Mouse (Mus musculus) kidney, embryonic 15.5 days (tissue): ENCODE results near the gene Snx15. TPM values are rescaled to one million over a fixed set of nuclear protein-coding genes. Genes with fewer than 3 reads are reported as not detected.

ENCODE experiments used
- ATAC-seq: fragments of 200-750 bp; cut with Nextera tagmentation; replicated peaks from 2 replicates; pipeline ENCODE4 v1.8.0; 2017; ENCODE audit warnings: moderate TSS enrichment; ENCODE audit not compliant: low FRiP score
- H3K27ac ChIP-seq: fragments of 300-500 bp; sonication (generic); 2 replicates; pipeline ENCODE4 v1.5.1; 2015; ENCODE audit warnings: mild to moderate bottlenecking, inconsistent platforms
- H3K27me3 ChIP-seq: fragments of 300-500 bp; sonication (generic); 2 replicates; pipeline ENCODE4 v1.6.1; 2015; ENCODE audit warnings: inconsistent platforms
- H3K36me3 ChIP-seq: fragments of 300-500 bp; sonication (generic); 2 replicates; pipeline ENCODE4 v1.6.1; 2015; ENCODE audit warnings: inconsistent platforms
- H3K4me1 ChIP-seq: fragments of 300-500 bp; sonication (generic); 2 replicates; pipeline ENCODE4 v1.6.1; 2015; ENCODE audit warnings: inconsistent platforms
- H3K4me2 ChIP-seq: fragments of 300-500 bp; sonication (generic); 2 replicates; pipeline ENCODE4 v1.6.1; 2015; ENCODE audit warnings: moderate library complexity, mild to moderate bottlenecking, inconsistent platforms
- H3K4me3 ChIP-seq: fragments of 300-500 bp; sonication (generic); replicated peaks from 2 replicates; pipeline ENCODE4 v1.5.1; 2015; ENCODE audit warnings: mild to moderate bottlenecking, inconsistent platforms
- H3K9ac ChIP-seq: fragments of 300-500 bp; sonication (generic); 2 replicates; pipeline ENCODE4 v1.6.1; 2015; ENCODE audit warnings: mild to moderate bottlenecking, inconsistent platforms
- H3K9me3 ChIP-seq: fragments of 300-500 bp; sonication (generic); replicated peaks from 2 replicates; pipeline ENCODE4 v1.6.1; 2016; ENCODE audit warnings: inconsistent platforms
- WGBS: fragments of 180-500 bp; shearing (Covaris S2); methylation state at CpG from one replicate; pipeline ENCODE4 v1.1.7; 2015; ENCODE audit warnings: mixed read lengths; 5-methylcytosine and 5-hydroxymethylcytosine counted together
- polyA plus RNA-seq: library from polyadenylated mRNA; unstranded; fragments of >200 nt; fragmentation: Nextera tagmentation; extraction: Ambion mirVana; gene quantifications from 2 replicates; pipeline ENCODE4 v1.2.1, GENCODE M21; 2015

The Snx15 gene
- polyA plus RNA-seq, 1 experiment from 2014 or later: 34.2 TPM

DNA sequence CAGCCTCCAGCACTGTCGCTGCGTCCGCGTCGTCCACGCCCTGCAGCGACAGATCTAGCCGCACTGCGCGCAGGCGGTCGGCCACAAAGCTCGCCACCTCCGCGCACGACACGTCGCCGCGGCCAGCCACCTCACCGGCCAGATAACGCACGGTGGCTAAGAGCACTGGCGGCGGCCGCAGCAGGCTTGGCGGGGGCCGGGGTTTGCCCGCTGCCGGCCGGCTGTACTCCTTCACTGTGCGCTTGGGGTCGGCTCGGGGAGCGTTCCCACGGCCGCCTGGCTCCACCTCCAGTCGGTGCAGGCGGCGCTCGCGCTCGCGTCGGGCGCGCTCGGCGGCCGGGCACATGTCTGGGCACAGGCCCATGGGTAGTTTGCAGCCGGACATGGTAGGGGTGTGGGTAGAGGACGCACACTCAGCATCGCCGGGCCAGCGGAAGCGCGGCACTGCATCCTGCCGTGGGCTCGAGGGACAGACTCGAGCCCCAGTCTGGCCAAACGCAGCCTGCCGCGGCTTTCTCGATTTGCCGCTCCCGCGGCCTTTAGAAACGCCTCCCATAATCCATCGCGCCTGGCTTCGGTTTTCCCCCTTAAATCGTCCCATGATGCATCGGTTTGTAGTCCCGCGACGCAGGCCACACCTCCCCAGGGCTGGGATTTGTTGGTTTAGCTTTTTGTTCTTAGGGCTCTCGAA, 10.0 kb downstream of the Snx15 start, which contains the start of gene Sac3d1:
Sac3d1 (minus strand) TSS at position 665 of the 691 bp plus-strand sequence.
- no peaks in the 10 kb centered on the region for H3K27me3 ChIP-seq
- H3K4me3 ChIP-seq: peak within 1 kb of the TSS; percentile 67
- H3K4me1 ChIP-seq: peaks cover 26% of the 10 kb centered on the region
- ATAC-seq: peak; percentile 85
- under 1% methylated on average over 77 of the region's 77 CpGs for WGBS
- peak within 1 kb of the TSS; percentile 99 for H3K27ac ChIP-seq
- peak within 1 kb of the TSS; percentile 74 for H3K4me2 ChIP-seq
- peaks cover 42% of the 10 kb centered on the region for H3K36me3 ChIP-seq
- H3K9ac ChIP-seq: peak within 1 kb of the TSS; percentile 76
- no peaks in the 10 kb centered on the region for H3K9me3 ChIP-seq

DNA sequence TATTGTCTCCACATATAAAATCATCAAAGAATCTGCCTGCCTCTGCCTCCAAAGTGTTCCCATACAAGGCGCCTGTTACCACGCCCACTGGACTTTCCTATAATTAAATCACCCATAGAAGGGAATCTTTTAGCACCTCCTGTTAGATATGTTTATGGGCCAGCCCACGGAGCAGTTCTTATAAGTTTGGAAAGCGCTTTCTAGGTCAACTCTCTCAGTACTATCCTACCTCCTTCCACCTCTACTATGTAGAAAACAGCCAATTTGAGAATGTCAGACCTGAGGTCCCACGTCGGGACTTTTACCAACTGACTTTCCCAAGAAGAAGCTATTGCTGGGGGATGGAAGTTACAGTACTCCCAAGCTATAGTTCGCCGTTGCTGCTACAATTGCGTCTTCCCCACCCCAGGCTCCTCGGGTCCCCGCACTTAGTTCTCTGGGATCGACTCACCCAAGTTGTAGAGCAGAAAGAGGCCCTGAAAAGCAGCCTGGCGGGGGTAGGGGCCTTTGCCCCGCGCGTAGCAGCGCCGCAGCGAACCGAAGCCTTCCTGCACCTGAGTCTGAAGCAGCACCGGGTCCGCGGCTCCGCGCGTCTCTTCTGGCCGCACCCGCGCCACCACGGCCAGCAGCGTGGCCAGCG, 10.6 kb downstream of the Snx15 start:
- H3K9ac ChIP-seq: peak overlapping the region; percentile 76
- H3K4me1 ChIP-seq: peaks cover 26% of the 10 kb centered on the region
- H3K27me3 ChIP-seq: no peaks in the 10 kb centered on the region
- peak overlapping the region; percentile 74 for H3K4me2 ChIP-seq
- H3K27ac ChIP-seq: peak overlapping the region; percentile 99
- no peak for ATAC-seq
- no peaks in the 10 kb centered on the region for H3K9me3 ChIP-seq
- H3K4me3 ChIP-seq: peak overlapping the region; percentile 67
- WGBS: 5% methylated on average over 32 of the region's 32 CpGs
- H3K36me3 ChIP-seq: peaks cover 48% of the 10 kb centered on the region

GRCm38 (mm10) chr19:6116113-6116850, 11.8 kb downstream of the Snx15 start:
- peaks cover 48% of the 10 kb centered on the region for H3K36me3 ChIP-seq
- peaks cover 22% of the 10 kb centered on the region for H3K4me1 ChIP-seq
- H3K9ac ChIP-seq: peak overlapping the region; percentile 23; the same call in 1 of the 2 replicates
- WGBS: 88% methylated on average over 15 of the region's 15 CpGs
- peak overlapping the region; percentile 74 for H3K4me2 ChIP-seq
- H3K27ac ChIP-seq: no peak overlapping the region
- no peaks in the 10 kb centered on the region for H3K9me3 ChIP-seq
- ATAC-seq: no peak
- H3K4me3 ChIP-seq: no peak overlapping the region; the same call in 1 of the 2 replicates
- no peaks in the 10 kb centered on the region for H3K27me3 ChIP-seq

DNA sequence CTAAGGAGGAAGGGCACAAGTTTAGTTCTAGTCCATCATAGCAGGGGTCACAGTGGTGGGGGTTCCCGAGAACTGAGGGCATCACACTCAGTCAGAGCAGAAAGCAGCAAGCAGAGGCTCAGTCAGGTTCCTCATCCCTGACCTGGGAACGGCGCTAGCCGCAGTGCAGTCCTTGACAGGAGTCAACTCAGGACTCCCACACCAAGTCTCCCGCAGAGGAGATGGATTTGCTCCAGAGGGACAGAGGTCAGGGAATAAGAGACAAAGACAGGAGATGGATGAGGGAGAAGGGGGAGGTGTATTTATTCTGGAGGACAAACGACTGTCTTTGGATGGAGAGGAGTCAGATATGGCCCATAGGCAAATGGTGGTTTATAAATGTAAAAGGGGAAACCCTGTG, 15.0 kb downstream of the Snx15 start:
- H3K27ac ChIP-seq: no peak overlapping the region
- ATAC-seq: no peak

GRCm38 (mm10) chr19:6105586-6105985, 22.5 kb downstream of the Snx15 start, which contains the start of gene Naaladl1:
Gene Naaladl1 (plus strand): TSS chr19:6105782.
- H3K27ac ChIP-seq: no peak within 1 kb of the TSS
- H3K4me2 ChIP-seq: no peak within 1 kb of the TSS
- whole genome bisulfite sequencing: 82% methylated on average over 7 of the region's 7 CpGs
- no peak for ATAC-seq
- H3K27me3 ChIP-seq: no peaks in the 10 kb centered on the region
- H3K9ac ChIP-seq: no peak within 1 kb of the TSS; the same call in 1 of the 2 replicates
- H3K4me3 ChIP-seq: no peak within 1 kb of the TSS
- H3K36me3 ChIP-seq: no peaks in the 10 kb centered on the region
- H3K9me3 ChIP-seq: no peaks in the 10 kb centered on the region
- no peaks in the 10 kb centered on the region for H3K4me1 ChIP-seq

More for the DNA sequence above, 15.0 kb downstream of the Snx15 start:
- peaks cover 41% of the 10 kb centered on the region for H3K36me3 ChIP-seq
- no peak overlapping the region for H3K4me2 ChIP-seq
- WGBS: 31% methylated on average over 6 of the region's 6 CpGs
- H3K9ac ChIP-seq: no peak overlapping the region
- H3K9me3 ChIP-seq: no peaks in the 10 kb centered on the region
- H3K4me3 ChIP-seq: no peak overlapping the region
- no peaks in the 10 kb centered on the region for H3K27me3 ChIP-seq
- H3K4me1 ChIP-seq: peaks cover 14% of the 10 kb centered on the region

DNA sequence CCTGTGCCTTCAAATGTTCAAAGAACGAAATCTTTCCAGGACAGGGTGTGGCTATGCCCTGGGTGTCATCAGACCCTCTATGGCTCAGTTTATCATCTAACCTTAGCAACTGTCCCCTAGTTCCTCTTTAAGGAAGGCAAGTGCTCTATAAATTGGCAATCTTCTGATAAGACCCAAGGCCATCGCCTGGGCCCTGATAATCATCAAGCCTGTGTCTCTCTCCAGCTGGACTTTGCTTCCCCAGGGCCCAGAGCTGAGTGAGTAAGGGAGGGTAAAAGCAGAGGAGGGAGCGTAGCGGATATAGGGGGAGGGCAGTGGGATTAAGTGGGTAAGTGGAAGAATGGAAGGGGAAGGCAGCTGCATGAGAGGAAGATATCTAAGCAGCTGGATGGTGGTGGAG, 23.6 kb downstream of the Snx15 start:
- H3K4me2 ChIP-seq: no peak overlapping the region
- no peaks in the 10 kb centered on the region for H3K27me3 ChIP-seq
- no peak for ATAC-seq
- H3K36me3 ChIP-seq: peaks cover 7% of the 10 kb centered on the region
- no peaks in the 10 kb centered on the region for H3K9me3 ChIP-seq
- H3K4me1 ChIP-seq: no peaks in the 10 kb centered on the region
- H3K9ac ChIP-seq: no peak overlapping the region; the same call in 1 of the 2 replicates
- no peak overlapping the region for H3K4me3 ChIP-seq
- 83% methylated on average over 4 of the region's 4 CpGs for WGBS
- no peak overlapping the region for H3K27ac ChIP-seq

- Histone ChIP-seq H3K36me3 (peaks cover 26% of the 10 kb centered on the region), H3K9me3 (no peaks in the 10 kb centered on the region), H3K4me3 (no peak overlapping the region), H3K9ac (no peak overlapping the region), H3K4me1 (no peaks in the 10 kb centered on the region), H3K4me2 (no peak overlapping the region), H3K27me3 (no peaks in the 10 kb centered on the region), H3K27ac (no peak overlapping the region)
- WGBS: 79% methylated on average over 6 of the region's 6 CpGs
- no peak for ATAC-seq
These were observed 25.8 kb downstream of the Snx15 start for GRCm38 (mm10) chr19:6102169-6102853.

DNA sequence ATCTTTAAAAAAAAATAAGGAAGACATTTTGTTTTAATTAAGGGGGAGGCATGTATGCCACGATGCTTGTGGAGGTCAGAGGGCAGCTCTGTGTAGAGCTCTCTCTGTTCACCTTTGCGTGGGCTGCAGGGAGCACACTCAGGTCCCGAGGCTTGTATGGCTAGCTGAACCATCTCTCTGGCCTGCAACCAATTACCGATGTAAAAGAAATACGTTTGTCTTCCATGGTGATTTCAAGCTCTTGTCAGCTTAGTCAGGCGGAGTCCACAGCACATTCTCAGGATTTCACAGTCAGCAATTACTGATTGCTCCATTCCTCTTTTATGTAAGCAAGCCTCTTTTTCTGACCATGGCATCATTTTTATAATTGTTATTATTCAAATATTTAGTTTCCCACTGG, 26.9 kb downstream of the Snx15 start:
- Histone ChIP-seq H3K27ac (no peak overlapping the region), H3K4me1 (no peaks in the 10 kb centered on the region), H3K36me3 (peaks cover 29% of the 10 kb centered on the region), H3K9ac (no peak overlapping the region), H3K4me3 (no peak overlapping the region), H3K27me3 (no peaks in the 10 kb centered on the region), H3K9me3 (no peaks in the 10 kb centered on the region), H3K4me2 (no peak overlapping the region)
- no peak for ATAC-seq
- WGBS: 56% methylated on average over 6 of the region's 6 CpGs

- no peaks in the 10 kb centered on the region for H3K9me3 ChIP-seq
- 86% methylated on average over 3 of the region's 3 CpGs for WGBS
- H3K4me2 ChIP-seq: no peak overlapping the region
- no peak for ATAC-seq
- H3K27ac ChIP-seq: no peak overlapping the region
- H3K27me3 ChIP-seq: no peaks in the 10 kb centered on the region
- no peaks in the 10 kb centered on the region for H3K4me1 ChIP-seq
- no peak overlapping the region for H3K4me3 ChIP-seq
- H3K36me3 ChIP-seq: peaks cover 60% of the 10 kb centered on the region
- no peak overlapping the region for H3K9ac ChIP-seq
These were observed 30.3 kb downstream of the Snx15 start for GRCm38 (mm10) chr19:6097847-6098246.

- no peaks in the 10 kb centered on the region for H3K4me1 ChIP-seq
- no peaks in the 10 kb centered on the region for H3K27me3 ChIP-seq
- WGBS: 86% methylated on average over 7 of the region's 7 CpGs
- no peak within 1 kb of the TSS for H3K4me2 ChIP-seq
- H3K9ac ChIP-seq: no peak within 1 kb of the TSS
- H3K27ac ChIP-seq: no peak within 1 kb of the TSS
- peaks cover 86% of the 10 kb centered on the region for H3K36me3 ChIP-seq
- no peak for ATAC-seq
- no peaks in the 10 kb centered on the region for H3K9me3 ChIP-seq
- H3K4me3 ChIP-seq: no peak within 1 kb of the TSS
These were observed 34.0 kb downstream of the Snx15 start, which contains the start of gene AC131692.1 for GRCm38 (mm10) chr19:6094119-6094518. Gene AC131692.1 (plus strand): TSS chr19:6094419.

DNA sequence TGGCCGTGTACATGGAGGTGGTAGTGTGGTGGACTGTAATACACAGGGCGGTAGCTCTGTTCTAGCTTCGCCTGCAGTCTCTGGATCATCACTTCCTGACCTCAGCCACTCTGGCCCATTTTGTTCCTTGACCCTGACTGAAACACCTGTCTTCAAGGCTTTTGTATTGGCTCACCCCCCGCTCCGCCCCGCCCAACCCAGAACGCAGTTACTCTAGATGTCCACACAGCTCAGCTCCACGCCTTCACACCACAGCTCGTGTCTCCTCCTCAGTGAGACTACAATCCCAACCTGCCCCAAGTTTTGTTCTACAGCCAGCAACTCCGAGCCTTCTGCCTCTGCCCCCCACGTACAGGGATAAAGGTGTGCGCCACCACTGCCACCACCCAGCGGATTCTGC, 39.3 kb downstream of the Snx15 start:
- Histone ChIP-seq H3K4me1 (peaks cover 15% of the 10 kb centered on the region), H3K36me3 (peaks cover 77% of the 10 kb centered on the region), H3K4me2 (no peak overlapping the region), H3K9me3 (no peaks in the 10 kb centered on the region), H3K4me3 (no peak overlapping the region), H3K9ac (no peak overlapping the region), H3K27me3 (no peaks in the 10 kb centered on the region), H3K27ac (no peak overlapping the region)
- WGBS: 91% methylated on average over 13 of the region's 13 CpGs
- ATAC-seq: no peak
